Mouse (Mus musculus): Measurements from ENCODE around the gene Arl4d. TPM values are rescaled to one million over a fixed set of nuclear protein-coding genes. Genes with fewer than 3 reads are reported as not detected.

The Arl4d gene
- polyA plus RNA-seq, 1 experiment: 0.04 TPM

GRCm38 (mm10) chr11:101695906-101696661 is 30.7 kb downstream of the Arl4d start:
- Histone ChIP-seq H3K4me1 (ENCODE audit: control insufficient read depth) (peaks cover 34% of the 10 kb centered on the region), H3K4me3 (replicated peaks) (peak overlapping the region; percentile 42), H3K9me3 (ENCODE audit: control insufficient read depth, low read length) (peaks cover 6% of the 10 kb centered on the region), H3K36me3 (ENCODE audit: control insufficient read depth) (no peaks in the 10 kb centered on the region; the same call in 1 of the 2 replicates), H3K27me3 (ENCODE audit: control insufficient read depth) (no peaks in the 10 kb centered on the region)
- TF ChIP-seq TAL1 (IDR thresholded peaks at IDR 0.05; ENCODE audit: low read length) (no peak), GATA1 (IDR thresholded peaks at IDR 0.05; ENCODE audit: low read length) (no peak)

- peak overlapping the region; percentile 14 for H3K4me3 ChIP-seq (replicated peaks)
Observed at GRCm38 (mm10) chr11:101697156-101697861, 32.0 kb downstream of the Arl4d start.

DNA sequence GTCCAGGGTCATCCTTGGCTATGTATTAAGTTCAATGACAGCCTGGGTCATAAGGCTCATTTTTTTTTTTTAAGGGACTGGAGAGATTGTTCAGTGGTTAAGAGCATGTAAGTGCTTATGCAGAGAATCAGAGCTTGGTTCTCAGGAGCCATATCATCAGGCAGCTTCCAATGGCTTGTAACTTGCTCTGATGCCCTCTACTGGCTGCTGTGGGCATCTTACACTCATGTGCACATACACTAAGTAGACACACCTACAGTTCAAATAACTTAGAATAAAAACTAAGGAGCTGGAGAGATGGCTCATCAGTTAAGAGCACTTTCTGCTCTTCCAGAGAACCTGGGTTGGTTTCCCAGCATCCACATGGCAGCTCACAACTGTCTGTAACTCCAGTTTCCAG is 32.8 kb downstream of the Arl4d start:
- no peak for TF ChIP-seq TAL1 (IDR thresholded peaks at IDR 0.05; ENCODE audit: low read length)
- TF ChIP-seq GATA1 (IDR thresholded peaks at IDR 0.05; ENCODE audit: low read length): no peak
- no peak overlapping the region for H3K4me3 ChIP-seq (replicated peaks)

More at GRCm38 (mm10) chr11:101697156-101697861, 32.0 kb downstream of the Arl4d start:
- Histone ChIP-seq H3K9me3 (ENCODE audit: control insufficient read depth, low read length) (peaks cover 6% of the 10 kb centered on the region), H3K27me3 (ENCODE audit: control insufficient read depth) (no peaks in the 10 kb centered on the region), H3K4me1 (ENCODE audit: control insufficient read depth) (peaks cover 34% of the 10 kb centered on the region), H3K36me3 (ENCODE audit: control insufficient read depth) (no peaks in the 10 kb centered on the region; the same call in 1 of the 2 replicates)
- TF ChIP-seq TAL1 (IDR thresholded peaks at IDR 0.05; ENCODE audit: low read length) (peak; percentile 69), GATA1 (IDR thresholded peaks at IDR 0.05; ENCODE audit: low read length) (no peak)

DNA sequence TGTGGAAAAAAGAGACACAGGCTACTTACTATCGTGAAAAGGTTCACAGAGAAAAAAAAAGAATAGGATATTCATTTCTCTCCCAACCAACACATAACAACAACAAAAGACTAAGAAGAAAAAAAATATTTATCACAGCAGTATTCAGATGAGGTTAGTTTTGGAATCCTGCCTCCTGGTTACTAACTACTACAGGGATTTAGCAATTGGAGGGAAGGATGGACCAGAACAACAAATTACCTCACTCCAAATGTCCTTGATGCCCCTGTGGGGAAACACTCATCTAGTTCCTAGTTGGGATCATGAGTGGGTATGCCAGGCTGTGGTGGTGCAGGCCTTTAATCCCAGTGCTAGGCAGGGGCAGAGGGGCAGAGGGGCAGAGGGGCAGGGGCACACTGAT is 34.2 kb downstream of the Arl4d start:
- Histone ChIP-seq H3K27me3 (ENCODE audit: control insufficient read depth) (no peaks in the 10 kb centered on the region), H3K4me3 (replicated peaks) (no peak overlapping the region), H3K9me3 (ENCODE audit: control insufficient read depth, low read length) (peaks cover 6% of the 10 kb centered on the region), H3K4me1 (ENCODE audit: control insufficient read depth) (peaks cover 34% of the 10 kb centered on the region), H3K36me3 (ENCODE audit: control insufficient read depth) (no peaks in the 10 kb centered on the region; the same call in 1 of the 2 replicates)
- TF ChIP-seq GATA1 (IDR thresholded peaks at IDR 0.05; ENCODE audit: low read length) (no peak), TAL1 (IDR thresholded peaks at IDR 0.05; ENCODE audit: low read length) (no peak)

More for the DNA sequence above, 32.8 kb downstream of the Arl4d start:
- H3K36me3 ChIP-seq (ENCODE audit: control insufficient read depth): no peaks in the 10 kb centered on the region; the same call in 1 of the 2 replicates
- H3K4me1 ChIP-seq (ENCODE audit: control insufficient read depth): peaks cover 34% of the 10 kb centered on the region
- peaks cover 6% of the 10 kb centered on the region for H3K9me3 ChIP-seq (ENCODE audit: control insufficient read depth, low read length)
- no peaks in the 10 kb centered on the region for H3K27me3 ChIP-seq (ENCODE audit: control insufficient read depth)

DNA sequence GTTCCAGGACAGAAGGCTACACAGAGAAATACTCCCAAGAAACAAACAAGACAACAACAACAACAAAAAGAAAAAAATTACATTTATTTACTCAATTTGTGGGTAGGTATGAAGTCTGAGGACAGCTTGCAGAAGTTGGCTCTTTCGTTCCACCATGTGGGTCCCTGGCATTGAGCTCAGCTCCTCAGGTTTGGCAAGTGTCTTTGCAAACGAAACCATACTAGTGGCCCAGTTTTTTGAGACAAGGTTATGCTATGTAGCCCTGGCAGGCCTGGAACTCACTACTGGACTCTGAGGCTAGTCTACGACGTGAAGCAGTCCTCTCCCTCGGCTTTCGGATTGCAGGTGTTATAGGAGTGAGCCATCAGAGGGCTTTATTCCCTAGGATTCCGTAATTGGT is 34.6 kb downstream of the Arl4d start:
- TF ChIP-seq TAL1 (IDR thresholded peaks at IDR 0.05; ENCODE audit: low read length): no peak
- no peak for TF ChIP-seq GATA1 (IDR thresholded peaks at IDR 0.05; ENCODE audit: low read length)
- Histone ChIP-seq H3K36me3 (ENCODE audit: control insufficient read depth) (no peaks in the 10 kb centered on the region; the same call in 1 of the 2 replicates), H3K9me3 (ENCODE audit: control insufficient read depth, low read length) (peaks cover 6% of the 10 kb centered on the region)

DNA sequence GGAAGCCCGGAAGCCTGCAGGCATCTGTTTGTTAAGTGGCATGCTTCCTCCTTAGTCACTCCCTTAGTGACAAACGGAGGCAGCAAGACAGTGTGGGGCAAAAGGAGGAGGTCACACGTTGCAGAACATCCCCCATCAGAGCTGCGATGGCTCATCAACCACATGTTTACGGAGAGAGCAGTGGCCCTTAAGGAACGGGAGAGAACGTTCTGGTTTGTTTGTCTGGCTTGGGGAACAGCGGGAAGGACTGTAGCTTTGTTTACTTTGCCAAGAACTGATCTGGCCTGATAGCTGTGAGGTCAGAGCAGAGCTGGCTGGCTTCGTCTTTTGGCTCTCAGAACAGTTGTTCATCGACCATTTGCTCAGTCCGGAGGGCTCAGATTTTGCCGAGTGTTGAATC is 35.1 kb downstream of the Arl4d start:
- TF ChIP-seq TAL1 (IDR thresholded peaks at IDR 0.05; ENCODE audit: low read length) (no peak), GATA1 (IDR thresholded peaks at IDR 0.05; ENCODE audit: low read length) (no peak)
- Histone ChIP-seq H3K9me3 (ENCODE audit: control insufficient read depth, low read length) (peaks cover 6% of the 10 kb centered on the region), H3K27me3 (ENCODE audit: control insufficient read depth) (no peaks in the 10 kb centered on the region), H3K4me1 (ENCODE audit: control insufficient read depth) (peaks cover 29% of the 10 kb centered on the region), H3K36me3 (ENCODE audit: control insufficient read depth) (no peaks in the 10 kb centered on the region; the same call in 1 of the 2 replicates), H3K4me3 (replicated peaks) (no peak overlapping the region)

More for the DNA sequence above, 34.6 kb downstream of the Arl4d start:
- Histone ChIP-seq H3K4me3 (replicated peaks) (no peak overlapping the region), H3K4me1 (ENCODE audit: control insufficient read depth) (peaks cover 33% of the 10 kb centered on the region), H3K27me3 (ENCODE audit: control insufficient read depth) (no peaks in the 10 kb centered on the region)

DNA sequence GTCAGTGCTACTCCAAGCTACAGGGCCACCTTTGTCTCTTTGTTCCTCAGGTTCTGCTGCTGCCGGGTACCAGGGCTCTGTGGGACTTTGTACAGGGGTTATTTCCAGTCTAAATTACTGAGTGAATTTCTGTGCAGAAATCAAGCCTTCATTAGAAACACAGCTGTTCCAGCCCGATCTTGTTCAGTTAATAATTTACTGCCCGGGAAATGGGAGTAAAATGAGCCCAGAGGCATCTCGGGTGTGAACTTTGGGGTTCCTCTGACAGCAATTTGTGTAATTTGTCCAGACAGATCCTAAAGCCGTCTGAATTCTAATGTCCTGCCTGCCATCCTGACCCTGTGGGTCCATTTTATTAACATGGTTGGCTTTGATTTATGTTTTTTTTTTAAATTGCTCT is 38.7 kb downstream of the Arl4d start:
- H3K27me3 ChIP-seq (ENCODE audit: control insufficient read depth): no peaks in the 10 kb centered on the region
- no peaks in the 10 kb centered on the region for H3K9me3 ChIP-seq (ENCODE audit: control insufficient read depth, low read length)
- no peaks in the 10 kb centered on the region; the same call in 1 of the 2 replicates for H3K4me1 ChIP-seq (ENCODE audit: control insufficient read depth)
- H3K36me3 ChIP-seq (ENCODE audit: control insufficient read depth): no peaks in the 10 kb centered on the region
- no peak overlapping the region for H3K4me3 ChIP-seq (replicated peaks)
- TF ChIP-seq TAL1 (IDR thresholded peaks at IDR 0.05; ENCODE audit: low read length): no peak
- no peak for TF ChIP-seq GATA1 (IDR thresholded peaks at IDR 0.05; ENCODE audit: low read length)

DNA sequence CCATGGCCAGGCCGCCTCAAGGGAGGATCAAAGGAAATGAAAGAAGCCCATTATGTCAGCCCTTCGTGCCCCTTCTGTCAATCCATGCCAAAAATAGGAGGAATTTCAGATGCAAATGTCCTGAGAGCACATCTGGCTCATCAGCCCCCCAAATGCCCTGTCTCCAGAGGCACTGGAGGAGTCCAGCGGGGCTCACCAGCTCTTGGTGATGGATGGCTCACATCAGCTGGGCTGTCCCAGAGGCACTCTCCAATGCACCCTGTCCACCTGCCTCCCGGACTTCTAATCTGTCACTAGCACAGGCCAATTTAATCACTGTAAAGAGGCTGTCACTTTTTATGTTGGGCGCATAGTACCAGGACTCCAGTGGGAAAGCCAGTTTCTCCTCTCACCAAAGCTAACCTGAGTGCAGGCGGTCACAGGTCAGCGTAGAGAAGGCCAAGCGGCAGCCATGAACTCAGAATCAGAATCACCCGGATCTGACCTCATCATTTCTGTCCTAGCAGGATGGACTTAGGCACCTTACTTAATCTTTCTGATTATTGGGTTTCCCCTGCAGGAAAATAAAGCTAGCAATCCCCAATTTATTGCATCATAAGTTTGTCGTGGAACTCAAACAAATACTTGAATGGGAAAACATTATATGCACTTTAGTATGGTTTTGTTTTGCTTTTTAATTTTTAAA is 41.6 kb downstream of the Arl4d start:
- TF ChIP-seq GATA1 (IDR thresholded peaks at IDR 0.05; ENCODE audit: low read length): no peak
- TF ChIP-seq TAL1 (IDR thresholded peaks at IDR 0.05; ENCODE audit: low read length): no peak
- Histone ChIP-seq H3K27me3 (ENCODE audit: control insufficient read depth) (no peaks in the 10 kb centered on the region), H3K4me1 (ENCODE audit: control insufficient read depth) (no peaks in the 10 kb centered on the region), H3K9me3 (ENCODE audit: control insufficient read depth, low read length) (no peaks in the 10 kb centered on the region), H3K4me3 (replicated peaks) (no peak overlapping the region), H3K36me3 (ENCODE audit: control insufficient read depth) (no peaks in the 10 kb centered on the region)

DNA sequence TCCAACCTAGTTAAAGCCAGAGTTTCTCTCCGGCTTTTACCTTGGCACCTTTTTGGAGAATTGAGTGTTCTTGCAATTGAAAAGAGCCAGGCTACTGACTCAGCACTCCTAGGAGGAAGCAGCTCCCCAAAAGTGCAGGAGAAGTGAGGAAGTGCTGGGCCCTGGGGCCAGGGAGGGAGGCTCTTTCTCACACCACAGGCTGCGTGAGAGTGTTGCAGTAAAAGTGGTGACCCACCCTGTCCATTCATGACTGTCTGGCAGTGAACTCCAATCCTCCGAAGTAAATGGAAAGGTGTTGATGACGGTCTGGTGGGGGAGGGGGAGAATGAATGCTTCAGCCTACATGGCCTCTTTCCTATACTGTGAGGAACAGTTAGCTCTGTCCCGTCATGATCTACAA is 43.1 kb downstream of the Arl4d start:
- no peaks in the 10 kb centered on the region for H3K27me3 ChIP-seq (ENCODE audit: control insufficient read depth)
- no peak overlapping the region for H3K4me3 ChIP-seq (replicated peaks)
- H3K4me1 ChIP-seq (ENCODE audit: control insufficient read depth): no peaks in the 10 kb centered on the region
- TF ChIP-seq GATA1 (IDR thresholded peaks at IDR 0.05; ENCODE audit: low read length): no peak
- no peak for TF ChIP-seq TAL1 (IDR thresholded peaks at IDR 0.05; ENCODE audit: low read length)
- H3K36me3 ChIP-seq (ENCODE audit: control insufficient read depth): no peaks in the 10 kb centered on the region
- no peaks in the 10 kb centered on the region for H3K9me3 ChIP-seq (ENCODE audit: control insufficient read depth, low read length)
